Comparison of ENCODE assay signal across 8 mouse cellular contexts in genomic region chr1:21271343-21272055, GRCm38 (mm10). TPM values are rescaled to one million over a fixed set of nuclear protein-coding genes. Genes with fewer than 3 reads are reported as not detected.
DNase-seq lines count a peak whose midpoint lies in the region; ATAC-seq and TF ChIP-seq lines count a peak whose summit lies in the region.

No protein-coding gene starts in this region.

- TF ChIP-seq CTCF in left cerebral cortex, adult 2 months (IDR thresholded peaks at IDR 0.05), result peak; percentile 64

- no peak overlapping the region for H3K27ac ChIP-seq in left cerebral cortex, adult 2 months

- peak overlapping the region; percentile 28 for H3K4me3 ChIP-seq in left cerebral cortex, adult 2 months

- ATAC-seq in megakaryocyte, adult 5-6 weeks (ENCODE audit: poor library complexity, severe bottlenecking), result peak; percentile 92

- intact Hi-C loops in gastrocnemius, postnatal 14 days (cut with DNase I; ENCODE audit: low total_unique reads), result loop anchor here (2.0 to 5.0 kb wide), 2 partner anchors 53 to 1001 kb away; partner anchors contain the start of gene Tmem14a
- intact Hi-C loops in left cerebral cortex, adult 2 months (cut with DNase I), result loop anchor here (1.0 to 5.0 kb wide), 3 partner anchors 53 to 105 kb away; partner anchors contain the start of gene Tmem14a

- DNase-seq in ZHBTc4 (ENCODE audit: low read depth, low spot score), result peak; percentile 85
- DNase-seq in cerebellum, postnatal 4 days (ENCODE audit: low spot score in 2 of 2), result peak; percentile 65 to 71
- peak; percentile 79 for DNase-seq in gastrocnemius, postnatal 14 days
- DNase-seq in induced T-regulatory cell, adult 2 months (ENCODE audit: low read depth), result peak; percentile 90
- peak; percentile 61 to 80 for DNase-seq in left cerebral cortex, adult 2 months (ENCODE audit: extremely low spot score in 1 of 2, low spot score in 2 of 2)
- peak; percentile 72 to 73 for DNase-seq in right cerebral cortex, adult 2 months (ENCODE audit: low spot score in 2 of 2)
- peak; percentile 70 for DNase-seq in urinary bladder, adult 2 months (ENCODE audit: low spot score)

RNA-seq across cellular contexts. Expression of gene Gsta3, which starts 31.1 kb away (rescaled TPM):
- total RNA-seq in gastrocnemius, postnatal 14 days (2021), result not detected
- 1 to 10 TPM; 1.6 to 1.7 TPM for total RNA-seq in left cerebral cortex, adult 2 months (2021)
- total RNA-seq in megakaryocyte, adult 5-6 weeks (2015), result not detected in 2 replicates
- not detected in 2 replicates for total RNA-seq in megakaryocyte, adult 5-6 weeks (2017)
- 78.5 and 112 TPM in 2 replicates for polyA plus RNA-seq in urinary bladder, adult 2 months (2012; rRNA removed)

RNA-seq across cellular contexts. Expression of gene Tmem14a, which starts 53.1 kb away (rescaled TPM):
- 1 to 10 TPM; 1.3 to 1.7 TPM for total RNA-seq in gastrocnemius, postnatal 14 days (2021)
- total RNA-seq in left cerebral cortex, adult 2 months (2021), result 10 to 100 TPM; 46.6 to 47.4 TPM
- 0.73 and 1.2 TPM in 2 replicates for total RNA-seq in megakaryocyte, adult 5-6 weeks (2015)
- 0.73 and 0.95 TPM in 2 replicates for total RNA-seq in megakaryocyte, adult 5-6 weeks (2017)
- 19.3 and 23.9 TPM in 2 replicates for polyA plus RNA-seq in urinary bladder, adult 2 months (2012; rRNA removed)

Comparison
In these comparisons a context has a peak if more than half of its experiments do, and no peak if none do; other contexts are left out.
1. RNA of gene Tmem14a, which starts 53.1 kb away (total RNA-seq): 46.6 to 47.4 TPM in left cerebral cortex, adult 2 months; 1.3 to 1.7 TPM in gastrocnemius, postnatal 14 days and 0.73 to 1.2 TPM in megakaryocyte, adult 5-6 weeks; every median in the first group is over 10 times any median in the second.
2. Peak in every context shown above with its lines, with median percentiles within 50 percentile points of each other: DNase-seq.